Mouse (Mus musculus) macrophage (primary cell): ENCODE measurements around the gene Ntng1. TPM values are rescaled to one million over a fixed set of nuclear protein-coding genes. Genes with fewer than 3 reads are reported as not detected.

Source experiments
- H3K27ac ChIP-seq: fragments of 350-480 bp; formaldehyde crosslinking; 2 replicates; pipeline ENCODE4 v1.9.0; 2021
- H3K36me3 ChIP-seq: fragments of 350-480 bp; formaldehyde crosslinking; 2 replicates; pipeline ENCODE4 v1.9.0; 2021; ENCODE audit errors: inconsistent target
- H3K4me3 ChIP-seq: fragments of 350-480 bp; formaldehyde crosslinking; 2 replicates; pipeline ENCODE4 v1.9.0; 2021; ENCODE audit errors: inconsistent target
- H3K79me2 ChIP-seq: fragments of 350-480 bp; formaldehyde crosslinking; 2 replicates; pipeline ENCODE4 v1.9.0; 2021; ENCODE audit errors: inconsistent target
- WGBS: methylation state at CpG from one replicate; pipeline ENCODE4 v1.1.7; 2026; ENCODE audit warnings: inconsistent platforms; ENCODE audit not compliant: missing documents; 5-methylcytosine and 5-hydroxymethylcytosine counted together
- polyA plus RNA-seq: library from polyadenylated mRNA; stranded (reverse); fragments of 250-400 nt; gene quantifications from 3 replicates; pipeline ENCODE4 v1.2.4, GENCODE M21; 2018; ENCODE audit warnings: inconsistent platforms

The Ntng1 gene
- polyA plus RNA-seq, 1 experiment from 2014 or later = not detected

DNA sequence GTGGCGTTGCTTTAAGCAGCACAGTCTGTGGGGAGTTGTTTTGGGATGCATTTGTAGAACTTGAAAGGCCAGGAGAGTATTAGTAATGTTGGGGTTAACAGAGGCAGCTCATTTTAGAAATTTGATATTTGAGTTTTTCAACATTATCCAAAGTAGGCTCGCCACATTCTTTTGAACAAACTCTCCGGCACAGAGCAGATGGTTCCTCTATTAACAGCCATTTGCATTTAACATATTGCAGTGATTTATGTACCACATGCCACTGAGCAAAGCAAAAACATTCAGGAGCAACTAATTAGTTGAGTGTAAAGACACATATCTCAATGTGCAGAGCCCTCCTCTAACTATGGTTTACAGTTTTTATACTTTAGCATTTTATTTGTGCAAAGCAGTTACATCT is 224.8 kb downstream of the Ntng1 start:
- Histone ChIP-seq H3K27ac (no peak overlapping the region), H3K36me3 (no peaks in the 10 kb centered on the region), H3K4me3 (no peak overlapping the region), H3K79me2 (no peaks in the 10 kb centered on the region)
- WGBS = 84% methylated on average over 3 of the region's 3 CpGs

DNA sequence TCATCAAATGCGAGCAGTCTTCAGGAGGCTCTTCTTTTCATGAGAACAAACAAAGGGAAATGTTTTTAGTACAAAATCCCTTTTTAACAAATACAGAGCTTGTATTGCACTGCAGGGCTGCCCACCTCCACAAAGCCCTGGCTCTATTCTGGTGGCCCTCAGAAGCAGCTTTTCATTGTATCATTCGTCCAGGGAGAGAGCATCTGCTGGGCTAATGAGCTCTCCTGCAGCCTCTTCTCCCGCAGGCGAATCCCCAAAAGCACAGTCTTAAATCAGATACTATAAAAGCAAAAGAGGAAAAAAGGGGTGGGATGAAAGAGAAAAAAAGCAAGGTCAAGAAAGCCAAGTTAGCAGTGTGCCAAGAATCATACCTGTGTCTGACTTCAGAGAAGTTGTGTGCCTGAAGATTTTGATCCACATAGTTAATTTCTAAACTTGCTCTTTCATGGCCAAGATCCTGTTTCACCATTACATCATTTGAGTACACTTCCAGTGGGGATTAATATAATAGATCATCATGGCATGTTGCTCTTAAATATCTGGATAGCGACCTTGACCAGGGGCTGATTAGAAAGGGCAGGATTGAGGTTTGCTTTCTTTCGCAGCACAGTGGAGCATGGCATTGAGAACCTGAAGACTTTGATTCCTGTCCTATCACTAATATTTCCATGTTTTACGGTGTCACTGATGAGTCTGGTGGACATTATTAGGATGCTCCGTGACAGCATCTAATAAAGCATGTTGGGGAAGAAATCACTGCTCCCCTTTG is 225.7 kb downstream of the Ntng1 start:
- H3K79me2 ChIP-seq = no peaks in the 10 kb centered on the region
- H3K27ac ChIP-seq = no peak overlapping the region
- H3K4me3 ChIP-seq = no peak overlapping the region
- WGBS = 83% methylated on average over 8 of the region's 8 CpGs
- no peaks in the 10 kb centered on the region for H3K36me3 ChIP-seq

DNA sequence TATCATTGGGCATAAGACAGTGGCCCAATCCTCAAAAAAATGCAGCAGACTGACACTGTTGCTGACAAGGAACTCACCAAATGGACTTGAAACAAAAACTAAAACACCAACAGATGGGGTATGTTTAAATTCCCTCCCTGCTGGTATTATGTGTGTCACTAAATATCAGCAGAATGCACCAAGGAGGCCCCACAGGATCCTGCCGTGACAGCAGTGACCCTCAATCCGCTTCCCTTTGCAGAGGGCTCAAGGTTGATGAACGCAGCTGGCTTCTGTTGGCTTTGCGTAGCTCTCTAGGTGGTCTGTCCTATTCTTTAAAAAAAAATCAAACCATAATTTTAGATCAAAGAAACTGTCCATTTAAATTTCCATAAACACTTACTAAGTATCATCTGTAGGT is 226.7 kb downstream of the Ntng1 start:
- 94% methylated on average over 4 of the region's 4 CpGs for WGBS
- H3K4me3 ChIP-seq = no peak overlapping the region
- no peaks in the 10 kb centered on the region for H3K36me3 ChIP-seq
- H3K79me2 ChIP-seq = no peaks in the 10 kb centered on the region
- H3K27ac ChIP-seq = no peak overlapping the region

DNA sequence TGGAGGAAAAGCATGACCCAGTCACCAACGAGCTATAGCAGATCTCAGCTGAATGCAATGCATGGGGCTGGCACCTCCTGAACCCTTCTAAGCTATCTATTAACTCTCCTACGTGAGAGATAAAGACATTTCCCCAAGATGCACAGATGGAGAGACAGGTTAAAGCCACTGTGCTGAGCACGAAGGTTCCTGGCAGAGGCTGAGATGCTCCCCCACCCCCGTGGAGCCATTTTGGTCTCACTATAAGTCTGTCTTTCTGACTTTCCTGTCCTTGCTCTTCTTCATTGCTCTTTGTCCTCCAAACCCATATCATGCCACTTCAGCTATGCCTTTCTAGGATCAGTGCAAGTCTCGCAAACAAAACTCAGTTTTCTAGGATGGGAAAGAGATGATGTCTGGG is 229.6 kb downstream of the Ntng1 start:
- Histone ChIP-seq H3K27ac (no peak overlapping the region), H3K79me2 (no peaks in the 10 kb centered on the region), H3K36me3 (no peaks in the 10 kb centered on the region), H3K4me3 (no peak overlapping the region)
- WGBS = 89% methylated on average over 5 of the region's 5 CpGs

DNA sequence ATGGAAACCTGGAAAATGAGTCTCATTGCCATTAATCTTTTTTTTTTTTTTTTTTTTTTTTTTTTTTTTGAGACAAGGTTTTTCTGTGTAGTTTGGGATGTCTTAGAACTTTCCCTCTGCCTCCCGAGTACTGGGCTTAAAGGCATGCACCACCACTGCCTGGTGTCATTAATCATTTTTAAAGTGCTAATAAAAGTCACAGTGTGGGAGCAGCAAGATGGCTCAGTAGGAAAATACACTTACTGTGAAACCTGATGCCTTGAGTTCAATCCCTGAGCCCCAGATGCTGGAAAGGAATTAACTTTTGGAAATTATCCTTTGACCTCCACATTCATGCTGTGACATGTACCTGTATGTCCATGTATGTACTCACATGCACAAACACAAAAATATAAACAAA is 253.2 kb downstream of the Ntng1 start:
- Histone ChIP-seq H3K4me3 (no peak overlapping the region), H3K79me2 (no peaks in the 10 kb centered on the region), H3K27ac (no peak overlapping the region), H3K36me3 (no peaks in the 10 kb centered on the region)
- 60% methylated on average over 1 of the region's 1 CpGs for whole genome bisulfite sequencing

DNA sequence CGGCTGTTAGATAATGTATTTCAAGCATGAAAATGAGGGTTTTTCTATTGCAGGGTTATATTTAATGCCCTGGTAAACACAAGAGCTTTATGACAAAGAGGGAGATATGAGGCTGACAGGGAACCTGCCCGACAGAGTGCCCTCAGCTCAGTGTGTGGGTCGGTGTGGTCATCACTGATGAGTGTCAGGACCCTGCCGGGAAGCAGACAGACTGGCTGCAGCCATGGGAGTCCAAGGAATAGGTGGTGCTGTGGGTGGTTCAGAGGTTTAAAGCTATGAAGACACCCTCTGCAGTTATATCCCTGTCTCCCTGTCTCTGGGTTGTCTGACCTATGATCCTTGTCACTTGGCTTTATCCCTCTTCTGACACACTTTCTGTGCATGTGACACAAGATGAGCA is 258.1 kb downstream of the Ntng1 start:
- H3K36me3 ChIP-seq = no peaks in the 10 kb centered on the region
- no peaks in the 10 kb centered on the region for H3K79me2 ChIP-seq
- 80% methylated on average over 4 of the region's 4 CpGs for WGBS
- H3K4me3 ChIP-seq = no peak overlapping the region
- no peak overlapping the region for H3K27ac ChIP-seq

DNA sequence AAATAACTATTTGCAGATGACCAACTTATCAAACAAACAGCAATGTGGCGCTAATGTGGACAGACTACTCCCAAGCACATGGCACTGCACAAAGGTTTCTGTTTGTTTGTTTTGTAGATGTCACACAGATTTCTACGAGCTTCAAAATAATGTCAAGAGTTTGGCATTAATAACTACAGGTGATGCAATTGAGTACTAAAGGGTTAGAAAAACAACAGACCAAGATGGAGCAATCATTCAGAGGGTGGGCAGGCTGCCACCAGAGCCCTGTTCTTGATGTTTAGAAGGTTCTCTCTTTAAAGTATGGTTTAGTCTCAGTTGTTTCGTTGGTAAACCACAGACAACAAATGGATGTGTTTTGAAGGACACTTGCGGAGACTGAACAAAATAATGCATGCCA is 264.8 kb downstream of the Ntng1 start:
- no peak overlapping the region for H3K27ac ChIP-seq
- no peaks in the 10 kb centered on the region for H3K79me2 ChIP-seq
- WGBS = 84% methylated on average over 4 of the region's 4 CpGs
- no peak overlapping the region for H3K4me3 ChIP-seq
- no peaks in the 10 kb centered on the region for H3K36me3 ChIP-seq

DNA sequence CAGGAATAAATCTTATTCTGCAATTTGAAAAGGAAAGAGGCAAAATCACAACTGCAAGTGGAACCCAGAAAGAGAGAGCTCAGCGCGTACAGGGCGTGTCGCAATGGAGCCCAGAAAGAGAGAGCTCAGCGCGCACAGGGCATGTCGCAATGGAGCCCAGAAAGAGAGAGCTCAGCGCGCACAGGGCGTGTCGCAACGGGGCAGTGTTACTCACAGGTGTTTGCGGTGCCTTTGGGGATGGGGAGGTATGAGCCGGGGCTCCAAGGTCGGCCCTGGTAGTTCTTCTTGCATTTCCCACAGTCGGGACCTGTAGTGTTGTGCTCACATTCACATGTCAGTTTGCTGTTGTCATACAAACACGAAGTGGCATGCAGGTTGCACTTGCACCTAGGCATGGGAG is 271.8 kb downstream of the Ntng1 start:
- WGBS = 90% methylated on average over 10 of the region's 17 CpGs
- H3K4me3 ChIP-seq = no peak overlapping the region
- no peaks in the 10 kb centered on the region for H3K36me3 ChIP-seq
- no peaks in the 10 kb centered on the region for H3K79me2 ChIP-seq
- H3K27ac ChIP-seq = no peak overlapping the region

DNA sequence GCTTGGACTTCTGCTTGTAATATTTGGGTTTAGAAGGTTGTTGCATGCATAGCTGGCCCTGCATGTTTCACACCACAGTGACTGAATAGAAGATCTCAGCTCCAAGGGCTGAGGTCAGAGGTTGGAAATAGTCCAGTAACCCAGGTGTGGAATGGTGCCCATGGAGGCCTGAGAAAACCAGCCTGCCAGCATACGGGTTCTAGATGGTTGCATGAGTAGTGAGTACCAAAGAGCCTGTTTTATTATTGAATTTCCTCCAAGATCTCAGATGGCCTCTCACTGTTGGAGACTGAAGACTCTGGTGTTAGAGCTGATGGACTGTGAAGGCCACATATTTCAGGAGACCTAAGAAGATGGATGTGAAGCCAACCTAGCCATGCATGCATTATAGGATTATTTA is 285.5 kb downstream of the Ntng1 start:
- Histone ChIP-seq H3K27ac (no peak overlapping the region), H3K4me3 (no peak overlapping the region), H3K36me3 (no peaks in the 10 kb centered on the region), H3K79me2 (no peaks in the 10 kb centered on the region)
- 92% methylated on average over 1 of the region's 1 CpGs for WGBS

DNA sequence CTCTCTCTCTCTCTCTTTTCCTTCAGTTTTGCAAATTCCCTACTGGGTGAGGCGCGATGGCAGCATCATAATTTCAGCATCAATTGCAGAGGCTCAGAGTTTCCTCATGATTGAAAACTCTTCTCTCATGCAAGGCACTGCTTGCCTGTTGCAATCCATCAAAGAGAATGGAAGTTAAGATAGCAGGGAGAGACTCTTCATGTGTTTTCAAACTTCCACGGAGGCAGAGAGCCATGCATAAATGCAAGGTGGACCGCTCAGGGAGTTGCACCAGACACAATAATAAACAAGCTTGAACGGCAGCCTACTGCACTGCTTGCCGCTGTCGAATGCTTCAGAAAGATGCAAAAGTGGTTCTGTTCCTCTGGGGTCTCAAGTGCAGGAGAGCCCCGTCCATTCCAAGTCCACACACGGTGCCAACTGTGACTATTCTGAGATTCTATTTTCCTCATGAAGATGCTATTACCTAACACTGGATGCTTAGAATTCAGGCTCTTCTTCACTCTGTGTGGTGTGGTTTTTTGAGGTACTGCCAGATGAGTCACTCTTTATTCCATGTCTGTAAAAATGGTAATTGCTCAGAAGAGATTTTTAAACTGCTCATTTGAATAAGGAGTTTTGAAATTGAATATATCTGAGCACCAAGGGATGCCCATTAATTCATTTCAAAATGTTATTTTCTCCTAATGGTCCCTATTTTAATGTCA is 289.2 kb downstream of the Ntng1 start:
- Histone ChIP-seq H3K4me3 (no peak overlapping the region), H3K27ac (no peak overlapping the region), H3K79me2 (no peaks in the 10 kb centered on the region), H3K36me3 (no peaks in the 10 kb centered on the region)
- 94% methylated on average over 8 of the region's 9 CpGs for WGBS

DNA sequence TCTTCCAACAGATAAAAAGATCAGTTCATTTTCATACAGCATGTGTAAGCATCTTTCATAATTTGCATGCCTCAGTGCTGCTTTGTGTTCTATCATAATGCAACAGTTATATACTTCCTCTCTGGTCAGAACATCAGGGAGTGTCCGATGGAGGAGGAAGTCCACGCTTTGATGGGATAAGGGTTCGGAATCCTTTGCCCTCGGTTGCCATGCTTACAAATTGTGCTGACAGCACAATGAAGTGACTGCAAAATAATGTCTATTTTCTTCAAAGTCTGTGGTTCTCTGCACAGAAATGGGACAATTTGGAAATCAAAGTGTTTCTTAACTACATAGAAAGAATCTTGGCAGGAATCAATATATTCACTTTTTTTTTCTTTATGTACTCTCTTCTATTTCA is 297.2 kb downstream of the Ntng1 start:
- WGBS = 74% methylated on average over 4 of the region's 4 CpGs
- no peak overlapping the region for H3K27ac ChIP-seq
- no peaks in the 10 kb centered on the region for H3K79me2 ChIP-seq
- H3K4me3 ChIP-seq = no peak overlapping the region
- no peaks in the 10 kb centered on the region for H3K36me3 ChIP-seq

DNA sequence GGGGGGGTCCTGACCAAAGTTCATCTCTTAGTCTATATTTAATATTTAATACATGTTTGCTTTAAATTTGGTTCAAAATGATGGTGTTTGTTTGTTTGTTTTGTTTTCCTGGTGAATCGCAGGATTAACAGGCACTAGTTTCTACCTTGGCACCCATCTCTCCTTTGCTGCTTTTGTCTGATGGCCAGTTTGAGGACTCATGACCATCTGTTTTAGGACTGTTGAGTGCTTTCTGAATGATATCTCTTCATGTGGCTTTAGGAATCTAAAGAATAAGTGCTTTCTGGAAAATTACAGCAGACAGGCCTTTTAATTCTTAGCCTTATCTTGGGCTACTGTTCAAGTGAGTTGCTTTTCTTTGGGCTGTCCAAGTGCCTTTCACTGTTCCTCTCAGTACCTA is 318.0 kb downstream of the Ntng1 start:
- Histone ChIP-seq H3K4me3 (no peak overlapping the region), H3K27ac (no peak overlapping the region), H3K79me2 (no peaks in the 10 kb centered on the region), H3K36me3 (no peaks in the 10 kb centered on the region)
- 89% methylated on average over 1 of the region's 1 CpGs for WGBS

DNA sequence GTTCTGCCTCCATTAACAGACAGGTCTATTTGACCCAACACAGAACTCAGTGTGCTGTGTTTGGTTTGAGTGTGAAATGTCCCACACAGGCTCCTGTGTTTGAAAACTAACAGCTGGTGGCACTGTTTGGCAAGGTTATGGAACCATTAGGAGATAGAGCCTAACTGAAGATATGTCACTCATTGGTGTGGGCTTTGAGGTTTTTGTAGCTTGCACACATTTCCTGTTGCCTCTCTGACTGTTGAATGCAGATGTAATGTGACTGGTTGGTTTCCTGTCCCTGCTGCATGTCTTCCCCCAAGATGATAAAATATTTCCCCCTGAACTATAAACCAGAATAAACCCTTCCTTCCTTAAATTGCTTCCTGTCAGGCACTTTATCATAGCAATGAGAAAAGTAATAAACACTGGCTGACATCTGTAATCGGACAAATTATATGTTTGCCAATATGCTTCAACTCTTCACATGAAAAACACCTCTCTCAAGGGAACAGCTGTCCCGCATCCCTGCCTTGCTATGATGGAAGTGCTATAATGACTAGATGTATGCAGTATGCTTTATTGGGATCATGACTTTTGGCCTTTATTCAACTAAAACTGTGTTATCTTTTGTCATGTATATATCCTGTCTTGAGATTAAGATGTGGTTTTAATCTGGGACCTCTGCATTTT is 320.9 kb downstream of the Ntng1 start:
- 56% methylated on average over 2 of the region's 2 CpGs for WGBS
- H3K36me3 ChIP-seq = no peaks in the 10 kb centered on the region
- no peak overlapping the region for H3K4me3 ChIP-seq
- H3K79me2 ChIP-seq = no peaks in the 10 kb centered on the region
- no peak overlapping the region for H3K27ac ChIP-seq

DNA sequence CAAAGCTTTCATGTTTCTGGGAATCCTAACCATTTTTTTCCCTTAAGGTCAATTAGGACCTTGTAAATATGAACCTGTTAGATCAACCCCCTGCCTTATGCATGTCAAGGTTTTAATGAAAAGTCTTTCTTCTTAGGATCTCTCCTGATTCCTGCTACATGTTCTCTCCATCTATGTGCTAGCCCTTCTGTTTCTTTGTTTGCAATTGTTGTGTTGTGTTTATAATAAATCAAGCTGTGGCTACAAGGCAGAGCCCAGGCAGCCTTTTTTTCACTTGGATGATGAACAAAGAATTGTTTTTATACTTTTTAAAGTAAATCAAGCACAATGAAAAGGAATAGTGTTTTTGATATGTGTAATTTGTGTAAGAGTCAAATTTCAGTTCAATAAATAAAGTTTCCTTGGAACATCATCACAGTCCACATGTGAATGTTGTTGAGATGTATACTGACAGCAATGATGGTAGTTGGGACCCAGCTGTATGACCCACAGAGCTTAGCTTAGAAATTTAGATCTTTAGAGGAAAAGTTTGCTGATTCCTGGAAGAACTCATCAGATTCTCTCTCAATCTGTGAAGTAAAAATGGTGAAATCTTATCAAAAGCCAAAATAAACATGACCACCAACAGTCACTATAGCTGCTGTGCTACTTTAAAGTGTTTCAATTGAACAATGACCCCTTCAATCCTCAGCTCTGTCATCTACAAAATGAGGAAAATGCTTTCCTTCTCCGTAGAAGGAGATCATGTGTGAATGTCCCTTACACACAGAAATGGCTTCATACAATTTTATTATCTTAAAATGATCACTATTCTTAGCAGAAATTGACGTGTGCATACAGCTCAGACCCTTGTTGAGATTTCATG is 324.8 kb downstream of the Ntng1 start:
- H3K27ac ChIP-seq = no peak overlapping the region
- 95% methylated on average over 2 of the region's 2 CpGs for WGBS
- no peaks in the 10 kb centered on the region for H3K79me2 ChIP-seq
- no peak overlapping the region for H3K4me3 ChIP-seq
- no peaks in the 10 kb centered on the region for H3K36me3 ChIP-seq
